Mouse (Mus musculus): Measurements from ENCODE around the gene 1700022I11Rik. TPM values are rescaled to one million over a fixed set of nuclear protein-coding genes. Genes with fewer than 3 reads are reported as not detected.

1700022I11Rik gene
- not detected in 2 replicates for polyA plus RNA-seq (2012; ENCODE audit: insufficient read depth, low replicate concordance)

DNA sequence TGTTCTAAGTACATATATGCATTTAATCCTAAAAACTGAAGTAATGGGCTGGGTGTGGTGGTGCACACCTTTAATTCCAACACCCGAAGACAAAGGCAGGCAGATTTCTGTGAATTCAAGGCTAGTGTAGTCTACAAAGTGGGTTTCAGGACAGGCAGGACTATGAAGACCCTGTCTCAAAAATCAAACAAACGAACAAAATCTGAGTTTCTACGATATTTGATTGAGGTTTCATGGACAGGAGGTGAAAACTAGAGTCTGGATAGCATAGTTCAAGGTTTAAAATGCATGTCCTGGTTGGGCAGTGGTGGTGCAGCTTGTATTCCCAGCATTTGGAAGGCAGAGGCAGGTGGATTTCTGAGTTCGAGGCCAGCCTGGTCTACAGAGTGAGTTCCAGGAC is at the start of gene 1700022I11Rik:
Gene 1700022I11Rik (plus strand): TSS at position 301 of the 400 bp plus-strand sequence.
- TF ChIP-seq GATA1 (IDR thresholded peaks at IDR 0.05; ENCODE audit: borderline replicate concordance, low read length) (no peak), FLI1 (IDR thresholded peaks at IDR 0.05; ENCODE audit: low read length) (no peak)

DNA sequence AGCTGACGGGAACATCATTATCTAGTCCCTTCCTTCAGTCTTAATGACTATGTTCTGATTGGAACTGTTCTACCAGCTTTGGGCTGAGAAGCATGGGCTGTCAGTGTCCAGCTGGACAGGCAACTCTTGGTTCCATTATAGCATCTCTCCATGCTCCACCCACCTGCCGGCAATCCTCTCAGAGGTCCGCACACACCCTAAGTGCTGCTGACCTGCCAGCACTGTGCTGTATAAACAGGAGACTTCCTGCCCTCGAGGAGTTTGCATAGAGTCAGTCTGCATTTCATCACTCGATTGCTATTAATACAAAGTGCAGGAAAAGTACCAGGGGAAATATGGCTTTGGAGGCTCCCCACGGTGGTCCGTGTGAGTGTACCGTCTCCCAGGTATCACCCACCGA is 48.7 kb upstream of the 1700022I11Rik start:
- no peaks in the 10 kb centered on the region for H3K36me3 ChIP-seq (replicated peaks; ENCODE audit: low read length)
- H3K4me3 ChIP-seq (replicated peaks) = no peak overlapping the region
- no peaks in the 10 kb centered on the region for H3K9me3 ChIP-seq
- peaks cover 74% of the 10 kb centered on the region for H3K27me3 ChIP-seq (replicated peaks)
- TF ChIP-seq GATA1 (IDR thresholded peaks at IDR 0.05; ENCODE audit: borderline replicate concordance, low read length) = no peak
- TF ChIP-seq FLI1 (IDR thresholded peaks at IDR 0.05; ENCODE audit: low read length) = no peak
- peaks cover 11% of the 10 kb centered on the region for H3K4me1 ChIP-seq

More for the DNA sequence above, at the start of gene 1700022I11Rik:
- Histone ChIP-seq H3K27me3 (replicated peaks) (peaks cover 7% of the 10 kb centered on the region), H3K4me1 (peaks cover 20% of the 10 kb centered on the region), H3K36me3 (replicated peaks; ENCODE audit: low read length) (peaks cover 5% of the 10 kb centered on the region), H3K4me3 (replicated peaks) (no peak within 1 kb of the TSS), H3K9me3 (no peaks in the 10 kb centered on the region)

DNA sequence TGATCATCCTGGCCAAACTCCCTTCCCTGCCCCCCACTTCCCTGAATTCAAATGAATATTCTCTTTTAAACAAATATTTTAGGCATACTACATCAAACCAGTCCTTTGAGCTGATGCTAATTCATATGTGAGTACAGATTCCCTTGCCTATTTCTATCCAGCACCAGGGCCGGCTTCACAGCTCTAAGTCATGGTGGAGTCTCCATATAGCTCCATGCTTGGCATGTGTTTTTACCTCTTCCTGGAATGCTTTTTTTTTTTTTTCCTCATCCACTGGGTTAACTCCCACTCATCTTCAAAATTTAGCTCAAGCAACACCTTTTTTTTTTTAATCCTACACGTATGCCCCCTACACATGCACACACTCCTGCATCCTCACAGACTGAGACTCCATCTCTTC is 47.9 kb upstream of the 1700022I11Rik start:
- Histone ChIP-seq H3K4me1 (peaks cover 11% of the 10 kb centered on the region), H3K27me3 (replicated peaks) (peaks cover 66% of the 10 kb centered on the region), H3K9me3 (no peaks in the 10 kb centered on the region), H3K36me3 (replicated peaks; ENCODE audit: low read length) (no peaks in the 10 kb centered on the region), H3K4me3 (replicated peaks) (no peak overlapping the region)
- TF ChIP-seq FLI1 (IDR thresholded peaks at IDR 0.05; ENCODE audit: low read length) (no peak), GATA1 (IDR thresholded peaks at IDR 0.05; ENCODE audit: borderline replicate concordance, low read length) (no peak)

DNA sequence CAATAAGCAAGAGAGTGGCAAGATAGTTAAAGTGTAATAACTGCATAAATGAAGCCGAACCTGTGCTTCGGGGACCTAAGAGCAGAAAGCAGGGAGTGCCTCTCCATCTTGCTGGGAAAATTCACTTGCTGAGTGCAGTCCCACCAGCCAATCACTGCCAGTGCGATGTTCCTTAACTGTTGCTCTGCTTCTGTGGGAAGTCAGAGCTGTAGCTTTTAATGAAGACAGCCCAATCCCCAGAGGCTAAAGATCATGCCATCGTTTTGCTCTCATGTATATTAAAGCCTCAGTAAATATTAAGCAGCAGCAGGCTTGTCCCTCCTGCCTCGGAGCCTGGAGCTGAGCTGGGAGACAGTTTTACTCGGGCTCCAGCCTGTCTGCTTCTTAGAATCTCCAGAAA is 47.3 kb upstream of the 1700022I11Rik start:
- no peak for TF ChIP-seq GATA1 (IDR thresholded peaks at IDR 0.05; ENCODE audit: borderline replicate concordance, low read length)
- TF ChIP-seq FLI1 (IDR thresholded peaks at IDR 0.05; ENCODE audit: low read length) = no peak
- peaks cover 61% of the 10 kb centered on the region for H3K27me3 ChIP-seq (replicated peaks)
- H3K4me3 ChIP-seq (replicated peaks) = no peak overlapping the region
- no peaks in the 10 kb centered on the region for H3K36me3 ChIP-seq (replicated peaks; ENCODE audit: low read length)
- peaks cover 5% of the 10 kb centered on the region for H3K4me1 ChIP-seq
- H3K9me3 ChIP-seq = no peaks in the 10 kb centered on the region

DNA sequence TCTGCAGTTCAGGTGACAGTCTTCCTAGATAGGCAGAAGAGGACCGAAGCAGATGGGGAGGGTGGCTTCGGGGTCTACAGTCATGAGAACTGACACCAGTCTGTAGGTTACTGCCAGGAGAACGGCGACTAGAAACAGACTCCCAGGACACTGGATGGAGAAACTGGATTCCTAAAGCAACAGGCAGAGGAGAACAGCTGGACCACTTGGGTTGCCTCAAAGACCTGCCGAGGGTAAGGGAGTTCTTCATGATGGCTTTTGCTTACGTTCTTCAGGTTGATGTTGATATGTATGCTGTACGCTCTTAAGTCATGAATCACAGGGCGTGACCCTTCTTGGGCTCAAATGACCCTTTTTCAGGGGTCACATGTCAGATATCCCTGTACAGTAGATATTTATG is 46.9 kb upstream of the 1700022I11Rik start:
- no peak overlapping the region for H3K4me3 ChIP-seq (replicated peaks)
- TF ChIP-seq FLI1 (IDR thresholded peaks at IDR 0.05; ENCODE audit: low read length) (no peak), GATA1 (IDR thresholded peaks at IDR 0.05; ENCODE audit: borderline replicate concordance, low read length) (no peak)
- H3K27me3 ChIP-seq (replicated peaks) = peaks cover 57% of the 10 kb centered on the region
- H3K4me1 ChIP-seq = peaks cover 1% of the 10 kb centered on the region; the same call in 1 of the 2 replicates
- no peaks in the 10 kb centered on the region for H3K36me3 ChIP-seq (replicated peaks; ENCODE audit: low read length)
- no peaks in the 10 kb centered on the region for H3K9me3 ChIP-seq

DNA sequence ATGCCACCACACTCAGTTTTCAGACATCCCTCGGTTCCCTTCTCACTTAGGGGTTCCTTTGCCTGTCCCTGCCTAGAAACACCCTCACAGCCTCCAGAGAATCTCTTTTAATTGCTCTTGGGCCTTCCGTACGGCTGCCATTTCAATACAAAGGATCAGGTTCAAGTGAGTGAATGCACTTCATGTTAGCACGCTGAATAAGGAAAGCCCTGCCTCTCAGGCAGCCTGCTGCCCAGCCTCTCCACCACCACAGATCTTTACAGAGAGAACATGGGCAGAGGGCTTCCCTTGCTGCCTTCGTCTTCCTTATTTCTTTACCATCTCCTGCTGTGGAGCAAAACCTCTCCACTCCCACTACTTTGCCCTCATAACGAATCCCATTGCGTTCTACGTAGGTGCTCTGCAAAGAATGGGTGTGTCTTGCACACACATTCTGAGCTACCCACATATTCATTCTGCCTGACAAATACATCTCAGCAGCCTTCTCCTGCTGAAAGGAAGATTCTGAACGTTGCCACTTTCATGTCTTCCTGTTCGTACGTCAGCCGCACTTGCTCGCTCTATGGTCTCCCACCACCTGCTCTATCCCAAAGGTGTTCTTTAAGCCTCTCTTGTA is 45.2 kb upstream of the 1700022I11Rik start:
- H3K36me3 ChIP-seq (replicated peaks; ENCODE audit: low read length) = no peaks in the 10 kb centered on the region
- H3K27me3 ChIP-seq (replicated peaks) = peaks cover 40% of the 10 kb centered on the region

DNA sequence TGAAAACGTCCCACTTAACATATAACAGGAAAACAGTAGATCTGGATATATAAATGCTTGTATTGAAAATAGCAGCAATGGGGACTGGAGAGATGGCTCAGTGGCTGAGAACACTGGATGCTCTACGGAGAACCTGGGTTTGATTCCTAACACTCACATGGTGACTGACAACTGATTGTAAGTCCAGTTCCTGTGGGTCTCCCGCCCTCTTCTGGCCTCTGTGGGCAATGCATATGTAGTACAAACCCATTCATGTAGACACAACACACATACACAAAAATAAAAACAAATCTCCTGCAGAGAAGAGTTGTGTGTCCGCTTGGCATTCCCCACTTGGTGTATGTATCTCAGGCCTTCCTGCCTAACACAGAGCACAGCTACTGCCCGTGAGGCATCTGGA is 41.2 kb upstream of the 1700022I11Rik start:
- H3K4me3 ChIP-seq (replicated peaks) = no peak overlapping the region
- peaks cover 5% of the 10 kb centered on the region; the same call in 1 of the 2 replicates for H3K9me3 ChIP-seq
- no peak for TF ChIP-seq GATA1 (IDR thresholded peaks at IDR 0.05; ENCODE audit: borderline replicate concordance, low read length)
- no peak for TF ChIP-seq FLI1 (IDR thresholded peaks at IDR 0.05; ENCODE audit: low read length)

More for the DNA sequence above, 45.2 kb upstream of the 1700022I11Rik start:
- peaks cover 5% of the 10 kb centered on the region; the same call in 1 of the 2 replicates for H3K9me3 ChIP-seq
- TF ChIP-seq GATA1 (IDR thresholded peaks at IDR 0.05; ENCODE audit: borderline replicate concordance, low read length) = no peak
- TF ChIP-seq FLI1 (IDR thresholded peaks at IDR 0.05; ENCODE audit: low read length) = no peak
- no peaks in the 10 kb centered on the region for H3K4me1 ChIP-seq
- no peak overlapping the region for H3K4me3 ChIP-seq (replicated peaks)

DNA sequence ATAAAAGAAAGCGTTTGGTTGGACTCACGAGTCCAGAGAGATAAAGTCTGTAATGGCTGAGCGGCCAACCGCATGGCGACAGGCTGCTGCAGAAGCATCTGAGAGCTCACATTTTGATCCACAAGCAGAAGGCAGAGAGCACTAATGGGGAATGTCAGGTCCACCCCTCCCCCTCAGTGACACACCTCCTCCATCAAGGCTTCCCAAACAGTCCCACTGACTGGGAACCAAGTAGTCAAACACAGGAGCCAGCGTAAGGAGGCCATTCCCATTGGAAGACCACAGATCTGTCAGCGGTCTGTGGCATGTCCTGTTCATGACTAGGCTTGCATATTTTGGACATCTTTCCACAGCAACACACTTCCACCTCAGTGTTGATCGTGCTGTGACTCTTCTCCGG is 40.5 kb upstream of the 1700022I11Rik start:
- Histone ChIP-seq H3K4me1 (peaks cover 11% of the 10 kb centered on the region), H3K27me3 (replicated peaks) (peaks cover 39% of the 10 kb centered on the region), H3K9me3 (peaks cover 5% of the 10 kb centered on the region; the same call in 1 of the 2 replicates), H3K36me3 (replicated peaks; ENCODE audit: low read length) (no peaks in the 10 kb centered on the region), H3K4me3 (replicated peaks) (no peak overlapping the region)
- TF ChIP-seq GATA1 (IDR thresholded peaks at IDR 0.05; ENCODE audit: borderline replicate concordance, low read length) (no peak), FLI1 (IDR thresholded peaks at IDR 0.05; ENCODE audit: low read length) (no peak)

More for the DNA sequence above, 41.2 kb upstream of the 1700022I11Rik start:
- Histone ChIP-seq H3K27me3 (replicated peaks) (peaks cover 37% of the 10 kb centered on the region), H3K36me3 (replicated peaks; ENCODE audit: low read length) (no peaks in the 10 kb centered on the region), H3K4me1 (peaks cover 3% of the 10 kb centered on the region)

DNA sequence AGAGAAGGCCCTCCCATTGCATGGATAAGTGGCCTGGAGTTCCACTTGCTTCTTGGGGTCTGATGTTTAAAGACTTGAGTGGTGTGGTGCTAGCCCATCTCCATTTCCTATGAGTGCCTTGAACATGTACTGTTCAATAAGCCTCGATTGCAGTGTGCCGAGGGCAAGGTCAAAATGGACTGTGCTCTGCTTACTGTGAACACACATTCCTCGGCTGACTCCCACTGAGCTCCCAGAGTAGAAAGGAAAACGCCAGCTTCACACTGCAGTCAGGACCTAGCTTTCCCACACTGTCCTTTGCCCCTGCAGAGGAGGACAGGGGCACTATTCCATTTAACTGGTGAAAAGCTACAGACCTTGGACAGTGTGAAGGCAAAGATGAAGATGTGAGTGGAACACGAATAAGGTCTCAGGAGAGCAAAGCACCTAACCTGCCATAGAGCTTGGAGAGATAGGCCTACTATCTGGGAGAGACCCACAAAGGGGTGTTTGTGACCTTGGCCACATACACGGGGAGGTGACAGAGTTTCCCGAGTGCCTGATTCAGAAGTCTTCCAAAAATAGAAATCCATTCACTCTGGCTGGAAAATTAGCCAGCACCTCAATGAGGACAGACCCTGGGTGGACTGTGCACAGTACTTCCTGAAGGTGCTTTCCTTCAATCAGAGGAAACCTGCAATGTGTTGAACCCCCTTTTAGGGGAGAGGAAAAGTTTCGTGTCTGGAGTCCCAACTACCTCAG is 37.0 kb upstream of the 1700022I11Rik start:
- Histone ChIP-seq H3K9me3 (peaks cover 5% of the 10 kb centered on the region; the same call in 1 of the 2 replicates), H3K4me3 (replicated peaks) (no peak overlapping the region), H3K36me3 (replicated peaks; ENCODE audit: low read length) (no peaks in the 10 kb centered on the region), H3K4me1 (peaks cover 14% of the 10 kb centered on the region), H3K27me3 (replicated peaks) (peaks cover 53% of the 10 kb centered on the region)
- TF ChIP-seq GATA1 (IDR thresholded peaks at IDR 0.05; ENCODE audit: borderline replicate concordance, low read length) (no peak), FLI1 (IDR thresholded peaks at IDR 0.05; ENCODE audit: low read length) (no peak)

DNA sequence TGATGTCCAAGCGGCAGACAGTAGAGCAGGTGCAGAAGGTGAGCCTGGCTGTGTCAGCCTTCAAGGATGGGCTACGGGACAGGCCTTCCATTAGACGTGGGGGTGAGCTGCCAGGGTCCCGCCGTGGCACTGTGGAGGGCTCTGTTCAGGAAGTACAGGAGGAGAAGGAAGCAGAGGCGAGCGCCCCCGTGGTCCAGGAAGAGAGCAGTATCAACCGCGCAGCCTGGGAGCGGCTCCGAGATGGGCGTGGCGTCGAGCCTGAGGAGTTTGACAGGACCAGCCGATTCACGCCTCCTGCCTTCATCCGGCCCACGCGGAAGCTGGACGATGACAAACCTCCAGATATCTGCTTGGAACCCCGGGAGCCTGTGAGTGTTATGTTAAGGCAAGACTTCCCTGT is 35.8 kb upstream of the 1700022I11Rik start:
- no peaks in the 10 kb centered on the region for H3K9me3 ChIP-seq
- no peaks in the 10 kb centered on the region for H3K36me3 ChIP-seq (replicated peaks; ENCODE audit: low read length)
- H3K4me1 ChIP-seq = peaks cover 14% of the 10 kb centered on the region
- peaks cover 64% of the 10 kb centered on the region for H3K27me3 ChIP-seq (replicated peaks)
- no peak for TF ChIP-seq FLI1 (IDR thresholded peaks at IDR 0.05; ENCODE audit: low read length)
- peak overlapping the region; percentile 88 for H3K4me3 ChIP-seq (replicated peaks)

Data from megakaryocyte, embryonic 14.5 days (primary cell).